Mouse (Mus musculus) erythroblast, embryonic 14.5 days (primary cell): ENCODE data around the gene Tmed1.

Experiments used
- GATA1 ChIP-seq: IDR thresholded peaks from 2 replicates; pipeline ENCODE4 v1.6.1; 2012; ENCODE audit warnings: low read length, inconsistent platforms, mixed read lengths
- TAL1 ChIP-seq: IDR thresholded peaks from 3 replicates; pipeline ENCODE4 v1.6.1; 2012; ENCODE audit warnings: low read length, inconsistent platforms, mixed read lengths

DNA sequence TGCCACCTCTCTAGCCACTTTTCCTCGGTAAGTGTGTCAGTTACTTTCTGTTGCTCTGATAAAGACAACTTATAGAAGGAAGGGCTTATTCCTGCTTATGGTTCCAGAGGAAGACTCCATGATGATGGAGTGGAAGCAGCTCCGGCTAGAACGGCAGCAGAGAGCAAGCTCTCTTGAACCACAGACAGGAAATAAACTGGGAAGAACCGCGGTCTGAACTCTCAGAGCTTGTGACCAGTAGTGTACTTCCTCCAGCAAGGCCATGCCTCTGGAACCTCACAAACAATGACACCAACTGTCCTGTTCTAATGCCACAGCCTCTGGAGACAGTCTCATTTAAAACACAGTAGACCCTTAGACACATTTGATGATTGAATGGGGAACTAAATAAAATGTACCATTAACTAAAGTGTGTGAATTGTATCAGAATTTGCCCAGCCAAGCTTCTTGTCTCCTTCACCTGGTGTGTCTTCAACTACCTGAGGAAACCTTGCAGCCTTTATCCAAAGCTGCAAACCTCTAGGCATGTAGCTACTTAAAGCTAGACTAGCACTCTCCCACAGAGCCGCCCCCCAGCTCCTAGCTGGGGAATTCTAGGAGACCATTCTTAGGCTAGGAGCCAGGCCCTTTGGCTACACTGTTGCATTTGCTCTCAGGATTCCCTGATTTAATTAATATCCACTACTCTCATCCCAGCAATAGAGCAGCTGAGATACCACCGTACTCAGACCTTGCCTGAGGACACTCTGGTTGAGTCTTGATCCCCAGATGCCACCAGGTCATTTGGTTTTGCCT lies 15.3 kb upstream of the Tmed1 start:
- TF ChIP-seq TAL1 (no peak), GATA1 (no peak)
